Mouse (Mus musculus) liver, postnatal 0 days (tissue): ENCODE data around the gene Apba3. TPM values are rescaled to one million over a fixed set of nuclear protein-coding genes. Genes with fewer than 3 reads are reported as not detected.

ENCODE experiments used
- ATAC-seq: fragments of 200-750 bp; cut with Nextera tagmentation; 2 replicates; pipeline ENCODE4 v1.8.0; 2017; ENCODE audit warnings: mild to moderate bottlenecking, moderate library complexity
- DNase-seq: peaks from one replicate; pipeline ENCODE4 v3.0.0-alpha.2; 2016
- H3K27ac ChIP-seq: fragments of 300-500 bp; sonication (generic); 2 replicates; pipeline ENCODE4 v1.5.1; 2014; ENCODE audit warnings: antibody characterized with exemption, moderate library complexity, mild to moderate bottlenecking, low read depth
- H3K27me3 ChIP-seq: fragments of 300-500 bp; sonication (generic); 2 replicates; pipeline ENCODE4 v1.6.1; 2014; ENCODE audit warnings: low read length, control low read depth, mixed read lengths; ENCODE audit not compliant: insufficient read depth
- H3K36me3 ChIP-seq: fragments of 300-500 bp; sonication (generic); replicated peaks from 2 replicates; pipeline ENCODE4 v1.6.1; 2014; ENCODE audit warnings: mild to moderate bottlenecking, control low read depth, low read length, moderate library complexity, mixed read lengths; ENCODE audit not compliant: insufficient read depth
- H3K4me1 ChIP-seq: fragments of 300-500 bp; sonication (generic); 2 replicates; pipeline ENCODE4 v1.6.1; 2014; ENCODE audit warnings: antibody characterized with exemption, mild to moderate bottlenecking, control low read depth; ENCODE audit not compliant: insufficient read depth
- H3K4me2 ChIP-seq: fragments of 300-500 bp; sonication (generic); 2 replicates; pipeline ENCODE4 v1.6.1; 2014; ENCODE audit warnings: low read depth, mild to moderate bottlenecking, low read length, moderate library complexity, mixed read lengths
- H3K4me3 ChIP-seq: fragments of 300-500 bp; sonication (generic); 2 replicates; pipeline ENCODE4 v1.5.1; 2014; ENCODE audit warnings: low read depth, low read length
- H3K9ac ChIP-seq: fragments of 300-500 bp; sonication (generic); replicated peaks from 2 replicates; pipeline ENCODE4 v1.6.1; 2014; ENCODE audit warnings: mild to moderate bottlenecking, moderate library complexity
- H3K9me3 ChIP-seq: fragments of 300-500 bp; sonication (generic); 2 replicates; pipeline ENCODE4 v1.6.1; 2016; ENCODE audit warnings: mild to moderate bottlenecking, control low read depth, low read length, mixed read lengths
- CTCF ChIP-seq: sonication (generic); IDR thresholded peaks from 2 replicates; pipeline ENCODE4 v1.5.1; 2016; ENCODE audit warnings: antibody characterized with exemption, low read depth
- EP300 ChIP-seq: IDR thresholded peaks from 2 replicates; pipeline ENCODE4 v1.6.1; 2016; ENCODE audit warnings: antibody characterized with exemption, low read depth, mild to moderate bottlenecking
- WGBS: fragments of 180-500 bp; shearing (Covaris S2); extraction: QIAGEN DNeasy Blood & Tissue Kit; methylation state at CpG from one replicate; pipeline ENCODE4 v1.1.7; 2014; ENCODE audit not compliant: insufficient replicate concordance; 5-methylcytosine and 5-hydroxymethylcytosine counted together
- polyA plus RNA-seq: library from polyadenylated mRNA; unstranded; fragments of >200 nt; fragmentation: Nextera tagmentation; extraction: Ambion mirVana; gene quantifications from 2 replicates; pipeline ENCODE4 v1.2.1, GENCODE M21; 2015

Apba3 gene
- polyA plus RNA-seq, 1 experiment from 2014 or later: 23.2 TPM

- H3K9me3 ChIP-seq: no peaks in the 10 kb centered on the region
- ATAC-seq: no peak
- TF ChIP-seq EP300: no peak
- no peak for TF ChIP-seq CTCF
- peaks cover 22% of the 10 kb centered on the region for H3K4me1 ChIP-seq
- no peaks in the 10 kb centered on the region for H3K27me3 ChIP-seq
- WGBS: 80% methylated on average over 14 of the region's 16 CpGs
- H3K36me3 ChIP-seq: peaks cover 40% of the 10 kb centered on the region
- H3K27ac ChIP-seq: peak overlapping the region; percentile 81
- no peak for DNase-seq
- peak overlapping the region; percentile 73 for H3K4me3 ChIP-seq
- H3K9ac ChIP-seq: peak overlapping the region; percentile 87
- H3K4me2 ChIP-seq: peak overlapping the region; percentile 81
These were observed 2.1 kb downstream of the Apba3 start for GRCm38 (mm10) chr10:81268643-81269412.

- H3K27ac ChIP-seq: no peak overlapping the region
- ATAC-seq: no peak
These were observed 5.6 kb downstream of the Apba3 start for GRCm38 (mm10) chr10:81272356-81272755.

GRCm38 (mm10) chr10:81273842-81274241 is 7.1 kb downstream of the Apba3 start:
- peaks cover 28% of the 10 kb centered on the region for H3K36me3 ChIP-seq
- no peak overlapping the region for H3K9ac ChIP-seq
- H3K27me3 ChIP-seq: no peaks in the 10 kb centered on the region
- WGBS: 90% methylated on average over 19 of the region's 19 CpGs
- no peak overlapping the region for H3K4me3 ChIP-seq
- ATAC-seq (no peak), DNase-seq (no peak)
- no peaks in the 10 kb centered on the region for H3K9me3 ChIP-seq
- no peak for TF ChIP-seq EP300
- TF ChIP-seq CTCF: no peak
- peaks cover 5% of the 10 kb centered on the region; the same call in 1 of the 2 replicates for H3K4me1 ChIP-seq
- no peak overlapping the region for H3K27ac ChIP-seq
- no peak overlapping the region for H3K4me2 ChIP-seq

More at GRCm38 (mm10) chr10:81272356-81272755, 5.6 kb downstream of the Apba3 start:
- peaks cover 28% of the 10 kb centered on the region for H3K36me3 ChIP-seq
- DNase-seq: no peak
- H3K4me3 ChIP-seq: no peak overlapping the region
- H3K9me3 ChIP-seq: no peaks in the 10 kb centered on the region
- no peak overlapping the region for H3K4me2 ChIP-seq
- TF ChIP-seq EP300: no peak
- no peak for TF ChIP-seq CTCF
- no peak overlapping the region for H3K9ac ChIP-seq
- H3K27me3 ChIP-seq: no peaks in the 10 kb centered on the region
- 95% methylated on average over 21 of the region's 21 CpGs for WGBS
- H3K4me1 ChIP-seq: peaks cover 9% of the 10 kb centered on the region

- DNase-seq (no peak), ATAC-seq (no peak)
- peaks cover 10% of the 10 kb centered on the region for H3K36me3 ChIP-seq
- WGBS: 80% methylated on average over 22 of the region's 22 CpGs
- no peak overlapping the region for H3K9ac ChIP-seq
- H3K4me1 ChIP-seq: no peaks in the 10 kb centered on the region
- H3K4me2 ChIP-seq: no peak overlapping the region
- H3K27me3 ChIP-seq: no peaks in the 10 kb centered on the region
- no peak overlapping the region for H3K4me3 ChIP-seq
- no peak overlapping the region for H3K27ac ChIP-seq
- TF ChIP-seq CTCF (no peak), EP300 (no peak)
- no peaks in the 10 kb centered on the region for H3K9me3 ChIP-seq
These were observed 10.9 kb downstream of the Apba3 start for GRCm38 (mm10) chr10:81277676-81278075.

- Histone ChIP-seq H3K4me3 (no peak overlapping the region), H3K9me3 (no peaks in the 10 kb centered on the region), H3K4me2 (no peak overlapping the region), H3K36me3 (no peaks in the 10 kb centered on the region), H3K4me1 (no peaks in the 10 kb centered on the region), H3K27ac (no peak overlapping the region), H3K27me3 (peaks cover 13% of the 10 kb centered on the region), H3K9ac (no peak overlapping the region)
- TF ChIP-seq EP300 (no peak), CTCF (no peak)
- 38% methylated on average over 10 of the region's 10 CpGs for WGBS
- no peak for DNase-seq
- ATAC-seq: no peak
These were observed 12.7 kb downstream of the Apba3 start for GRCm38 (mm10) chr10:81279496-81279895.

GRCm38 (mm10) chr10:81284189-81284588 is 17.4 kb downstream of the Apba3 start:
- Histone ChIP-seq H3K27me3 (peaks cover 17% of the 10 kb centered on the region), H3K4me2 (no peak overlapping the region), H3K4me3 (no peak overlapping the region), H3K9me3 (no peaks in the 10 kb centered on the region), H3K36me3 (no peaks in the 10 kb centered on the region), H3K9ac (no peak overlapping the region), H3K4me1 (peaks cover 9% of the 10 kb centered on the region), H3K27ac (no peak overlapping the region)
- 70% methylated on average over 6 of the region's 6 CpGs for WGBS
- ATAC-seq (no peak), DNase-seq (no peak)
- TF ChIP-seq EP300: no peak
- TF ChIP-seq CTCF: no peak
